Mouse (Mus musculus): ENCODE data around the gene Sf3b5.

DNA sequence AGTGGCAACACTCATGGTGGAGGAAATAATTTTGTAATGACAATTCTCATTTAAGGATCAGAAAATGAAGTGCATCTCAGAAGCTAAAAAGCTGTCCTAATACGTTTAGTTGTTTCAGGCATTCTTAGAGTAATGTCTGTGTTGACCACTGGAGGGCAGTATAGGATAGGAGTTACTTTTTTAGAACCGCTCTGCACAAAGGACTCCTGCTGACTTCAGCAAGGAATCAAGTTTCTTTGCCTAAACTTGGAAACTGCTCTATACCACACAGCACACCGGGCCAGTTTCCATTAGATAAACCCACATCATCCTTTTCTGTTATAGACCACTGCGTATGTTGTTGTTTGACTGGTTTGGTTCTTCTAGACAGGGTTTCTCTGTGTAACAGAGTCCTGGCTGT lies 11.4 kb downstream of the Sf3b5 start:
- no peak for TF ChIP-seq CTCF (IDR thresholded peaks at IDR 0.05; ENCODE audit: borderline replicate concordance, insufficient read depth, low read length)
- no peak for TF ChIP-seq POLR2A (IDR thresholded peaks at IDR 0.05; ENCODE audit: low read depth, low read length)
